Mouse (Mus musculus) lung, adult 2 months (tissue): ENCODE measurements around the gene Tmod4. TPM values are rescaled to one million over a fixed set of nuclear protein-coding genes. Genes with fewer than 3 reads are reported as not detected.

Experiments used
- DNase-seq: peaks from one replicate; pipeline ENCODE4 v3.0.0; 2022
- H3K4me1 ChIP-seq: fragments of 200-500 bp; 2 replicates; pipeline ENCODE4 v1.6.1; 2011; ENCODE audit warnings: low read length; ENCODE audit not compliant: control insufficient read depth, insufficient read depth
- H3K4me3 ChIP-seq: fragments of 200-500 bp; replicated peaks from 2 replicates; pipeline ENCODE3; 2011; ENCODE audit warnings: low read depth, mild to moderate bottlenecking, control low read depth, low read length; ENCODE audit errors: extremely low read depth
- CTCF ChIP-seq: fragments of 200-500 bp; IDR thresholded peaks from 2 replicates; pipeline ENCODE4 v1.5.1; 2011; ENCODE audit warnings: mild to moderate bottlenecking, low read length, control low read depth; ENCODE audit not compliant: insufficient read depth
- POLR2A ChIP-seq: fragments of 200-500 bp; IDR thresholded peaks from 2 replicates; pipeline ENCODE4 v1.6.1; 2011; ENCODE audit warnings: low read depth, mild to moderate bottlenecking, control low read depth, low read length, borderline replicate concordance; ENCODE audit errors: extremely low read depth
- WGBS: fragments of 180-500 bp; shearing (Covaris S2); methylation state at CpG from one replicate; pipeline ENCODE4 v1.1.7; 2018; 5-methylcytosine and 5-hydroxymethylcytosine counted together
- polyA plus RNA-seq: library from polyadenylated mRNA; depleted of rRNA; stranded (reverse); fragments of >200 nt; gene quantifications from 2 replicates; pipeline ENCODE4 v1.2.3, GENCODE M21; 2012

Gene Tmod4
- polyA plus RNA-seq, 1 experiment, result 3.5 TPM

DNA sequence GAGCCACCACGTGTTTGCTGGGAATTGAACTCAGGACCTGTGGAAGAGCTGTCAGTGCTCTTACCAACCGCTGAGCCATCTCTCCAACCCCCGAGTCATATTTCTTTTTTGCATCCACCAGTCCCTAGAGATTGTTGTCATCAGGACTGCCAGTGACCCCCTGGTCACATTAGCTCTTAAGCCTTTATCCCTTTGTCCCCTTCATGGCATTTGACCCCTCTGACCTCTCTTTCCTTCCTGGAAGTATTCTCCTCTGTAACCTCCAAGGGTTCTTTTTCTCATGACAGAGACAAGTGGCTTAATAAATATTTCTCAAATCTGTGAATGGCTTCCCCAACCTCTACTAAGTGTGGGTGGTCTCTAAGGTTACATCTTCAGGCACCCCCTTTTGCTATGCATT is 23.6 kb downstream of the Tmod4 start:
- no peak for DNase-seq
- Histone ChIP-seq H3K4me3 (no peak overlapping the region), H3K4me1 (no peaks in the 10 kb centered on the region)
- TF ChIP-seq POLR2A, result no peak
- no peak for TF ChIP-seq CTCF
- WGBS, result 69% methylated on average over 3 of the region's 3 CpGs

DNA sequence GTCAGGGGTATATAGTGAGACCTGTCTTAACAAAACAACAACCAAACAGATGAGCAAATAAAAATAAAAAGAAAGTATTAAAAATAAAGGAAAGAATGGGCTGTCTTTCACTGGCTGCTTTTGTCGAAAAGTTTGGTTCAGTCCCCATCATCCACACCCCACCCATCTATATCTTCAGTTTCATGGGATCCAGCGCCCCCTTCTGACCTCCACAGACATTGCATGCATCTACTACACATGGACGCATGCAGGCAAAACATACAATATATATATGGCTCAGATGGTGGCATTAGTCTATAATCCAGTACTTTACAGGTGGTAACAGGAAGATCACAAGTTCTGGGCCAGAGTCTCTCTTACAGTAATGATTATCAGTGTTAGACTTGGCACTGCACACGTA is 29.6 kb downstream of the Tmod4 start:
- TF ChIP-seq POLR2A (no peak), CTCF (peak; percentile 42)
- WGBS, result 39% methylated on average over 4 of the region's 4 CpGs
- Histone ChIP-seq H3K4me3 (no peak overlapping the region), H3K4me1 (no peaks in the 10 kb centered on the region)
- no peak for DNase-seq

DNA sequence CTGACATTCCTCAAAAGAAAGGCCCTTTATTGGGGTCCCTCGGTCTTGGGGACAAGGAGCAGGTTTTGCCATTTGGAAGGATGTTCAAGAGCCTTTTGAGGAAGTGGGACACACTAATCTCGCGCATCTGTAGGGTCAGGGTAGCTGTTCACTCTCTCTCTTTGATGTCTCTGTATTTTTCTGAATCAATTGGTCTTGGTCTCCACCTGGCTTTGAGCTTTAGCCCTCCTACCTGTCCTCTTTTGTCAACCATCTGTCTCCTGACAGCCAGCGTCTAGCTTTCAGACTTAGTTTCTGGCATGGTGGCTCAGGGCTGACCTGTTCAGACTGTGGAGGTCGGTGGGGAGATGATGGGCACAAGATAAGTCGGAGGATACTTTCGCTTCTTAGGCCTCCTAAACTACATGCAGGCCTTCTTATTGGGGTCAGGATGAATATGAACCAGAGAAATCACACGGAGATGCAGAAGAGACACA is 35.3 kb downstream of the Tmod4 start:
- no peak for TF ChIP-seq CTCF
- no peak for DNase-seq
- Histone ChIP-seq H3K4me1 (peaks cover 13% of the 10 kb centered on the region; the same call in 1 of the 2 replicates), H3K4me3 (peak overlapping the region; percentile 57)
- WGBS, result 29% methylated on average over 8 of the region's 8 CpGs

DNA sequence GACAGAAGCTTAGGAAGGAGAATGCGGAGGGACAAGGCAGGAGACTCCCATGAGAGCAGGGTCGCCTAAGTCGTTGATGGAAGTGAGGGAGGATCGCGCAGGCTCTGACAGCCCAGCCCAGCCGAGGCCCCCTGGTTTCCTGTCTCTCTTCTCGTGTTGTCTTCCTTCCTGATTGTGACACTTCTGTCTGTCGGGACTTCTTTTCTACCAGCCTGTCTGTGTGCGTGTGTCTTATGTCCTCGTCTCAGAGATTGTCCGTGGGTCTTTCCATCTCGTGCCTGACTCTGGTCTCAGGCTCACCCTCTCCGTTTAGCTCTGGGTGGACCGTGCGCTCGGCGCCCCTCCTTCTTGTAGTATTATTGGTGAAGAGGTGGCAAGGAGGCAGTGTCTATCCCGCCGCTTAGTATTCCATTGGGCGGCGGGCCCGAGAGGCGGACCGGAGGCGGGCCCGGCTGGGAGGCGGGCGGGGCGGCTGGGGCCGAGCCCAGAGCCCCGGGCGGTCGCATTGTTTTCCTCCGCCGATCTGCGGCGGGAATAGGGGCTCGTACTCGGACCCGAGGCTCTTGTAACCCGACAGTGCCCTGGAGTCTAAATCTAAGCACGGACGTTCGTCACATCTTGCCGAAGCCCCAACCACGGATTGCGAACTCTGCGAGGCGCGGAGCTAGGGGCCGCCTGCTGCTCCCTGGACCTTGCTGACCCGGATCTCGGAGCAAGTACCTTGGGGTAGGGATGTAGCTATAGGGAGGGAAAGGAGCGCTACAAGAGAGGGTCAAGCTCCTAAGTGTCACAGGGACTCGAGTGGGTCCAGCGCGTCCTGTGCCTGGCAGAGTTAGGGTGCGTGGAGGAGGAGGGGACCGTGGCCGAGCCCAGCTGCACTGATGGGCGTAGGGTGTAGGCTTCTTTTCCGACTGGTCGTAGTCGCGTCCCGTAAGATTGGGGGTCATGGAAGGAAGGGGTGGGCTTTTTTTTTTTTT is 36.0 kb downstream of the Tmod4 start, which contains the start of gene Sema6c:
TSS of gene Sema6c (plus strand) at position 471 of the 977 bp plus-strand sequence.
- no peak for TF ChIP-seq CTCF
- TF ChIP-seq POLR2A, result peak; percentile 63; the same call in 1 of the 2 replicates
- under 1% methylated on average over 66 of the region's 66 CpGs for WGBS
- DNase-seq, result peak; percentile 86
- peak within 1 kb of the TSS; percentile 91 for H3K4me3 ChIP-seq
- H3K4me1 ChIP-seq, result peaks cover 13% of the 10 kb centered on the region; the same call in 1 of the 2 replicates

DNA sequence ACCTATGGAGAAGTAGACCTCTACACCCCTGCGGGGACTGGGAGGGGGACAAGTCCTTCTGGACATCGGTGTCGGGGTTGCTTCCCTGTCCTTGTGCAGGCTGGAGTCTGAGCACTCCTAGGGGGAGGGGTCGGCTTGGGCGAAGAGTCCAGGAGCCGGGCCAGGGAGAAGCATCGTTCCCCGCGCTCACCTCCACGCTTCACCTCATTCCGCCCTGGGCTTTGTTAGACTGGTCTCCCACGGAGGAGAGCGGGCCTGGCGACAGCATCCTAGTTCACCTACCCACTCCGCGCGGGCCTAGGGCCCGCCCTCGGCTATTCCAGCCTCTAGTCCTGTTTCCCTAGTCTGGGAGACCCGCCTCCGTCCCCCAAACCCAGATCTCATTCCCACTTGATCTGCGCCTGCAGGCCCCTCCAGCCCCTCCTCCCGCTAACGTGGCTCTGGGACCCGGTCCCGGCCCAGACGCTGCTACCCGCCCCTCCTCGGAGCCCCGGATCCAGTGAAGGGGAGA is 36.8 kb downstream of the Tmod4 start:
- Histone ChIP-seq H3K4me1 (peaks cover 13% of the 10 kb centered on the region; the same call in 1 of the 2 replicates), H3K4me3 (peak overlapping the region; percentile 91)
- TF ChIP-seq CTCF (no peak), POLR2A (no peak)
- 3% methylated on average over 30 of the region's 30 CpGs for WGBS
- DNase-seq, result no peak

DNA sequence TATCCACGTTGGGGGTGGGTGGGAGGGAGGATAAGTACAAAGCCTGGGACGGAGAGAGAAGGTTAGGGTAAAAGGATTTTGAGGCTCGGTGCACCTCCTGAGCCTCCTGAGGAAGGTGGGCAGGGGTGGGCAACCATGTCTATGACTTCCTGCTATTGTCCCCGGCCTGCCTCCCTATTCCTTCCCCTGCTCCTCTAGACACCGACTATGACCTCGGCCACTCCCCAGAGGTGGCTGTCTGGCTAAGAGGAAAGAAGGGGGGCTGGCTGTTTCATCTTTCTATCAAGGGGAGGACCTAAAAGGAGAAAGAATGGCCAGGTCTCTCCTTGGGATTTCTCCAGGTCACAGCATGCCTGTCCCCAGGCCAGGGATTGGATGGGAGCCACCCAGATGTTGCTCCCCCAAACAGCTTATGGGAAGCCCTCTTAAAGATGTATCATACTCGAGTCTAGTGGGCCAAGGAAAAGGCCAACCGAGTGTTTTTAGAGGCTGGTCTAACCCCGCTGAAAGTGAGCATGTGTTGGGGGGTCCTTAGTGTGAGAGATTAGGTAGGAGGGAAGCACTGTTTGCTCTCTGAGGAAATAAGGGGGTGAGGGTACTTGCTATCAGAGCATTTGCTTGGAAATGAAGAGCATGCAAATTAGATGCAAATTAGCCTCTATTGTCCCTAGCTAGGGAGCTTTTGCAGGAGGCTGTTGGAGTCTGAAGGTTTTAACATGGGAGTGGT is 37.5 kb downstream of the Tmod4 start:
- no peak for DNase-seq
- peak overlapping the region; percentile 16 for H3K4me3 ChIP-seq
- WGBS, result 21% methylated on average over 9 of the region's 9 CpGs

DNA sequence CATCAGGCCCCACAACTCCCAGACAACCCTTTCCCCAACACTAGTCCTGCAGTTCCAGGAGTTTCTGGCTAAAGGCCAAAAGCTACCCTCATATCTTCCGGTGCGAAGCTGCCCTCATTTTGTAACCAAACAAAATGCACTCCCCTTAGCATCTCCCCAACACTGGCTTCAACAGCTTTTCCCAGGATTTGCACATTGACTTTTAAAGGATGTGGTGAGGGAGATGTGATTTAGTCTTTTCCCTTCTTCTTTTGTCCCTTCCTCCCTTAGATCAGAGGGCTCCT is 38.0 kb downstream of the Tmod4 start:
- H3K4me3 ChIP-seq, result no peak overlapping the region
- DNase-seq, result no peak
- WGBS, result 68% methylated on average over 2 of the region's 2 CpGs
- TF ChIP-seq POLR2A, result no peak
- no peak for TF ChIP-seq CTCF
- H3K4me1 ChIP-seq, result peaks cover 13% of the 10 kb centered on the region; the same call in 1 of the 2 replicates

More for the DNA sequence above, 37.5 kb downstream of the Tmod4 start:
- peaks cover 13% of the 10 kb centered on the region; the same call in 1 of the 2 replicates for H3K4me1 ChIP-seq
- TF ChIP-seq POLR2A, result no peak
- TF ChIP-seq CTCF, result no peak

DNA sequence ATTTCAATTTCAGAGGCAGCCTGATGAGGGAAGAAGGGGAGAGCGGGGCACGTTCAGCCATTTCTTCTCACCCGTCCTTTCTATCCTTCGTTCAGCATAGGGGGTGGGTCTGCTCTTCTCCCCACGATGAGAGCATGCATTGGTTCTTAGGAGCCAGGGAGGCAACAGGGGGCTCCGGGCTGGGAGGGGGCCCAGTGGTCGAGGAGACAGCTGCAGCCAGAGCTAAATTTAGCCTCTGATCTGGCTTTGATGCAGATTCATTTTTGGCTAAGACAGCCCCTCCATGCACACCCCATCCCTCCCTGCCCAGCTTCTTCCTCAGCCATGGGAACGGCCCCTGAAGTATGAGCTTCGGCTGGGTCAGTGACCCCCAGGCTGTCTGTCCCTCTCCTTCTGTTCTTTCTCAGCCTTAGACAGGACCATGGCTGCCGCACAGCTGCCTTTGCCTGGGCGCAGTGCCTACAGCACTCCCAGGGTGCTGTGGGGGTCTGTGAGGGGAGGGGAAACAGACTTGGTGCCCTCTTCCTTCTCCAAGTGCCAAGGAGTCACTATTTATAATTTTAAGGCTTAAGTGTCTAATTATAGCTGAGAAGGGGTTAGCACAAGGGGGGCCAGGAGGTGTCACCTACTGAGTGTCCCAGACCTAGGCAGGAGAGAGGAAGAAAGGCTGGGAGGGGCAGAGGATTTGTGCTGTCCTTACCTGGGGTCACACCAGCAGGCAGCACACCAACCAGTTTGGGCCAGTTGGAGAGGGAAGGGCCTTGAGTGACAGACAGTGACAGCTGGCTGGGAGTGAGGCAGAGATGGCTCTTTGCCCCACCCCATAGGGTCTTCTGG is 39.4 kb downstream of the Tmod4 start:
- no peak for DNase-seq
- TF ChIP-seq CTCF (no peak), POLR2A (no peak)
- Histone ChIP-seq H3K4me3 (no peak overlapping the region), H3K4me1 (peaks cover 13% of the 10 kb centered on the region; the same call in 1 of the 2 replicates)
- whole genome bisulfite sequencing, result 65% methylated on average over 11 of the region's 11 CpGs

DNA sequence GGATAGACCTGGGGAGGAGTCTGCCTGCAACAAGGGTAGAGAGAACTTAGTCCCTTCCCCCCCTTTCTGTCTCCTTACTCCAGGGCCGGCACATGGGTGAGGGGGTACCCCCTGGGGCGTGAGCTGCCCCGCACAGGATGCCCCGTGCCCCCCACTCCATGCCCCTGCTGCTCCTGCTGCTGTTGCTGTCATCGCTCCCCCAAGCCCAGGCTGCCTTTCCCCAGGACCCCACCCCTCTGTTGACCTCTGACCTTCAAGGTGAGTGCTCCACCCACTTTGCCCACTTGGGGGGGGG is 39.9 kb downstream of the Tmod4 start:
- WGBS, result 88% methylated on average over 5 of the region's 5 CpGs
- Histone ChIP-seq H3K4me3 (no peak overlapping the region), H3K4me1 (peaks cover 13% of the 10 kb centered on the region; the same call in 1 of the 2 replicates)
- DNase-seq, result no peak
- TF ChIP-seq POLR2A, result no peak
- TF ChIP-seq CTCF, result no peak
